Mouse (Mus musculus): Measurements from ENCODE around the gene Syt5. TPM values are rescaled to one million over a fixed set of nuclear protein-coding genes. Genes with fewer than 3 reads are reported as not detected.

Gene Syt5
- polyA plus RNA-seq, 1 experiment from 2014 or later = 10.7 TPM

- 87% methylated on average over 9 of the region's 9 CpGs for WGBS
- peaks cover 43% of the 10 kb centered on the region for H3K4me1 ChIP-seq
- no peak overlapping the region for H3K4me3 ChIP-seq (replicated peaks)
- no peak overlapping the region for H3K27ac ChIP-seq (replicated peaks)
- no peak for ATAC-seq (ENCODE audit: insufficient number of reproducible peaks, low FRiP score, low TSS enrichment, low read depth)
- H3K27me3 ChIP-seq = no peaks in the 10 kb centered on the region
- H3K4me2 ChIP-seq (replicated peaks) = no peak overlapping the region
- peaks cover 43% of the 10 kb centered on the region for H3K36me3 ChIP-seq
- no peak overlapping the region for H3K9ac ChIP-seq
- no peaks in the 10 kb centered on the region for H3K9me3 ChIP-seq (replicated peaks)
Observed at GRCm38 (mm10) chr7:4497271-4497903, 50.0 kb downstream of the Syt5 start.

- no peak for ATAC-seq (ENCODE audit: insufficient number of reproducible peaks, low FRiP score, low TSS enrichment, low read depth)
- 93% methylated on average over 3 of the region's 3 CpGs for WGBS
- H3K4me1 ChIP-seq = peaks cover 42% of the 10 kb centered on the region
- H3K9ac ChIP-seq = no peak overlapping the region
- peaks cover 43% of the 10 kb centered on the region for H3K36me3 ChIP-seq
- H3K4me2 ChIP-seq (replicated peaks) = no peak overlapping the region
- H3K27ac ChIP-seq (replicated peaks) = no peak overlapping the region
- H3K9me3 ChIP-seq (replicated peaks) = no peaks in the 10 kb centered on the region
- no peaks in the 10 kb centered on the region for H3K27me3 ChIP-seq
- H3K4me3 ChIP-seq (replicated peaks) = no peak overlapping the region
Observed at GRCm38 (mm10) chr7:4496468-4496867, 50.9 kb downstream of the Syt5 start.

- Histone ChIP-seq H3K36me3 (peaks cover 58% of the 10 kb centered on the region), H3K27me3 (no peaks in the 10 kb centered on the region), H3K9ac (no peak overlapping the region), H3K27ac (replicated peaks) (no peak overlapping the region), H3K9me3 (replicated peaks) (no peaks in the 10 kb centered on the region), H3K4me2 (replicated peaks) (no peak overlapping the region), H3K4me3 (replicated peaks) (no peak overlapping the region), H3K4me1 (peaks cover 28% of the 10 kb centered on the region)
- 68% methylated on average over 1 of the region's 1 CpGs for WGBS
- ATAC-seq (ENCODE audit: insufficient number of reproducible peaks, low FRiP score, low TSS enrichment, low read depth) = no peak
Observed at GRCm38 (mm10) chr7:4493991-4494390, 53.4 kb downstream of the Syt5 start.

GRCm38 (mm10) chr7:4492284-4493224 lies 54.8 kb downstream of the Syt5 start:
- Histone ChIP-seq H3K27ac (replicated peaks) (no peak overlapping the region), H3K9me3 (replicated peaks) (no peaks in the 10 kb centered on the region), H3K9ac (no peak overlapping the region), H3K36me3 (peaks cover 70% of the 10 kb centered on the region), H3K4me1 (peaks cover 14% of the 10 kb centered on the region; the same call in 1 of the 2 replicates), H3K27me3 (no peaks in the 10 kb centered on the region), H3K4me3 (replicated peaks) (no peak overlapping the region), H3K4me2 (replicated peaks) (no peak overlapping the region)
- 81% methylated on average over 13 of the region's 13 CpGs for WGBS
- no peak; the same call in 1 of the 2 replicates for ATAC-seq (ENCODE audit: insufficient number of reproducible peaks, low FRiP score, low TSS enrichment, low read depth)

GRCm38 (mm10) chr7:4491308-4491707 lies 56.0 kb downstream of the Syt5 start:
- Histone ChIP-seq H3K27ac (replicated peaks) (0 out of 2 replicates have a peak overlapping the region, but pooled peaks have one; percentile 8), H3K4me3 (replicated peaks) (no peak overlapping the region), H3K36me3 (peaks cover 68% of the 10 kb centered on the region), H3K4me1 (0 out of 2 replicates have a peak, but pooled peaks cover 13% of the 10 kb centered on the region), H3K9ac (no peak overlapping the region), H3K9me3 (replicated peaks) (no peaks in the 10 kb centered on the region), H3K4me2 (replicated peaks) (no peak overlapping the region), H3K27me3 (no peaks in the 10 kb centered on the region)
- WGBS = 81% methylated on average over 6 of the region's 6 CpGs
- ATAC-seq (ENCODE audit: insufficient number of reproducible peaks, low FRiP score, low TSS enrichment, low read depth) = no peak

Small RNA genes lying within 50 kb of the gene (microRNA-seq; reads per million reads assigned to microRNA genes)
- not detected for gene Gm23577 (ENCODE audit: borderline number of aligned reads)

Other genes starting within 250 kb of the Syt5 start
- not detected in 2 replicates for gene Ncr1, start 209.8 kb downstream of the Syt5 start, polyA plus RNA-seq (2015; fragmentation: Nextera tagmentation; extraction: Ambion mirVana)
- 0.11 TPM in 1 of 2 replicates, not detected in the other for gene Gp6, start 149.8 kb downstream of the Syt5 start, polyA plus RNA-seq (2015; fragmentation: Nextera tagmentation; extraction: Ambion mirVana)
- 24.4 and 25.3 TPM in 2 replicates for gene Rdh13, start 101.9 kb downstream of the Syt5 start, polyA plus RNA-seq (2015; fragmentation: Nextera tagmentation; extraction: Ambion mirVana)
- 13.6 and 17.6 TPM in 2 replicates for gene Eps8l1, start 86.9 kb downstream of the Syt5 start, polyA plus RNA-seq (2015; fragmentation: Nextera tagmentation; extraction: Ambion mirVana)
- gene Ppp1r12c, start 45.9 kb downstream of the Syt5 start, polyA plus RNA-seq (2015; fragmentation: Nextera tagmentation; extraction: Ambion mirVana) = 52.5 and 57.2 TPM in 2 replicates
- gene Tnnt1, start 31.2 kb downstream of the Syt5 start, polyA plus RNA-seq (2015; fragmentation: Nextera tagmentation; extraction: Ambion mirVana) = 290 and 382 TPM in 2 replicates
- gene Tnni3, start 23.3 kb downstream of the Syt5 start, polyA plus RNA-seq (2015; fragmentation: Nextera tagmentation; extraction: Ambion mirVana) = 5.1 and 5.9 TPM in 2 replicates
- 4.4 and 7.8 TPM in 2 replicates for gene Dnaaf3, start 15.1 kb downstream of the Syt5 start, polyA plus RNA-seq (2015; fragmentation: Nextera tagmentation; extraction: Ambion mirVana)
- not detected in 2 replicates for gene Ptprh, start 56.5 kb upstream of the Syt5 start, polyA plus RNA-seq (2015; fragmentation: Nextera tagmentation; extraction: Ambion mirVana)
- 1.0 and 1.3 TPM in 2 replicates for gene Tmem86b, start 83.9 kb upstream of the Syt5 start, polyA plus RNA-seq (2015; fragmentation: Nextera tagmentation; extraction: Ambion mirVana)
- gene Ppp6r1, start 111.5 kb upstream of the Syt5 start, polyA plus RNA-seq (2015; fragmentation: Nextera tagmentation; extraction: Ambion mirVana) = 9.8 and 10.3 TPM in 2 replicates
- gene Hspbp1, start 137.5 kb upstream of the Syt5 start, polyA plus RNA-seq (2015; fragmentation: Nextera tagmentation; extraction: Ambion mirVana) = 80.6 and 87.7 TPM in 2 replicates
- 1.5 and 2.1 TPM in 2 replicates for gene Brsk1, start 143.1 kb upstream of the Syt5 start, polyA plus RNA-seq (2015; fragmentation: Nextera tagmentation; extraction: Ambion mirVana)
- gene Tmem150b, start 177.7 kb upstream of the Syt5 start, polyA plus RNA-seq (2015; fragmentation: Nextera tagmentation; extraction: Ambion mirVana) = 0.13 and 0.20 TPM in 2 replicates
- gene Kmt5c, start 192.6 kb upstream of the Syt5 start, polyA plus RNA-seq (2015; fragmentation: Nextera tagmentation; extraction: Ambion mirVana) = 57.9 and 58.2 TPM in 2 replicates
- 49.9 and 64.2 TPM in 2 replicates for gene Cox6b2, start 205.6 kb upstream of the Syt5 start, polyA plus RNA-seq (2015; fragmentation: Nextera tagmentation; extraction: Ambion mirVana)
- gene Fam71e2, start 223.8 kb upstream of the Syt5 start, polyA plus RNA-seq (2015; fragmentation: Nextera tagmentation; extraction: Ambion mirVana) = not detected in 2 replicates
- 0.36 and 0.37 TPM in 2 replicates for gene Il11, start 235.3 kb upstream of the Syt5 start, polyA plus RNA-seq (2015; fragmentation: Nextera tagmentation; extraction: Ambion mirVana)
- 0.75 and 1.1 TPM in 2 replicates for gene Tmem190, start 235.4 kb upstream of the Syt5 start, polyA plus RNA-seq (2015; fragmentation: Nextera tagmentation; extraction: Ambion mirVana)
- gene Tmem238, start 242.1 kb upstream of the Syt5 start, polyA plus RNA-seq (2015; fragmentation: Nextera tagmentation; extraction: Ambion mirVana) = 11.4 and 11.8 TPM in 2 replicates
- gene Rpl28, start 245.3 kb upstream of the Syt5 start, polyA plus RNA-seq (2015; fragmentation: Nextera tagmentation; extraction: Ambion mirVana) = 397 and 411 TPM in 2 replicates